Mouse (Mus musculus): ENCODE data around the gene Erich3. TPM values are rescaled to one million over a fixed set of nuclear protein-coding genes. Genes with fewer than 3 reads are reported as not detected.

Erich3 gene
- polyA plus RNA-seq, 1 experiment from 2014 or later: 1.5 TPM

DNA sequence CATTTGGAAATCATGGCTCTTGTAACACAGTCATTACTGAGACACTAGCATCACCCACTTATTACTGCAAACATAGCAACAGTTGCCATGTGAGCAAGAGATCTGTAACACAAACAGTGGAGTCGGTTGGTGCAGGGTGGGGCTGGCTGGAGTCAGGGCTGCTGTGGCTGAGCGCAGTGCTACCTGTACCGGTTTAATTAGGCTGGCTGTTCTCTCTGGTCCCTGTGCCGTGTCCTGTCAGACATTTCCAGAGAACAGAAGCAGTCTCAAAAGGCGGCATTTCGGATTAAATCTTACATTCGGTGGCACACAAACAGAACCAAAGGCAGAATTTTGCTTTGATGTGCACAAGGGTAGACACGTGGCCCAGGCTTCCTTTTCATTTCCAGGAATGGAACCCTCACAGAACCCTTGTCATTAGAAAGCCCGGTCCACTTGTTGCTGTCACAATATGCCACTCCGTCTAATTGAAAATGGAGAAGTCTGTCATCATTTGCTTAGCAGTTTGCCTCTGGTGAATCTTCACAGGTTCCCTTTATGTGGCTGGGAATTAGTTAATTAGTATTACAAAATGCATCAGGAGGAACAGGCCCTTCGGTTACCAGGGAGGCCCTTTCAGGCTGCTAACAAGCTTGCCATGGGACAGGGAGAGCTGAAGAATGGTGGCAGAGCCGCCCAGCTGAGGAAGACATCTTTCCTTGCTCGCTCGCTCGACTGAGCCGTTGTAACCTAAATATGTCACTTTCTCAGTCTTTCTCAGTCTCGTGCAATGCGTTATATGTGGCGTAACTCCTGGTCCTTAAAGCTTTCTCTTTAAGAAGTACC lies 153.4 kb downstream of the Erich3 start:
- Histone ChIP-seq H3K36me3 (no peaks in the 10 kb centered on the region), H3K27ac (peak overlapping the region; percentile 8; the same call in 1 of the 2 replicates), H3K4me1 (peaks cover 9% of the 10 kb centered on the region; the same call in 1 of the 2 replicates), H3K9me3 (replicated peaks) (no peaks in the 10 kb centered on the region), H3K4me2 (replicated peaks) (peak overlapping the region; percentile 43), H3K4me3 (peak overlapping the region; percentile 19), H3K9ac (no peak overlapping the region; the same call in 1 of the 2 replicates), H3K27me3 (no peaks in the 10 kb centered on the region)
- ATAC-seq (ENCODE audit: low FRiP score): peak; percentile 83
- 40% methylated on average over 19 of the region's 19 CpGs for WGBS

Other genes with a start within 250 kb of the Erich3 start
- 16.6 and 18.5 TPM in 2 replicates for gene Cryz, start 67.1 kb upstream of the Erich3 start, polyA plus RNA-seq (2016; fragmentation: Nextera tagmentation; extraction: Ambion mirVana)
- gene Tyw3, start 66.8 kb upstream of the Erich3 start, polyA plus RNA-seq (2016; fragmentation: Nextera tagmentation; extraction: Ambion mirVana): 11.7 and 12.7 TPM in 2 replicates

Data from hindbrain, embryonic 12.5 days (tissue).